Mouse (Mus musculus): ENCODE results near the gene Cnih2.

DNA sequence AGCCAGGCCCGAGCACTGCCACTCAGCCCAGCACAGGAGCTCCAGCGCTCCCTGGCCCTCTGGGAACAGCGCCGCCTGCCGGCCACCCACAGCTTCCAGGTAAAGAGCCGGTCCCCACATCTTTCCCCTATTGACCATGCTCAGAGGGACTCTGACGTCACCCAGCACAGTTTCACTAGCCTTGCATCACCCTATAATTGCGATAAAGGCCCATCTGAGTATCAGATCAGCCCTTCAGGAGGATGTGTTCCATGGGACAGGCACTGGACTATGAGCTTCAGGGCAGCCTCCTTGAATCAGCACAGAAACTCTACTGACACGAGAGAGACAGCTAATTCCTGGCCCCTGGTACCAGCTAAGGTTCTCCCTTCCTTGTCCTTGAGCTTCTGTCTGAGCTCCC lies 44.4 kb downstream of the Cnih2 start:
- TF ChIP-seq CTCF (conservative IDR thresholded peaks at IDR 0.05; ENCODE audit: low read length) (peak; percentile 98), POU5F1 (IDR thresholded peaks at IDR 0.05; ENCODE audit: borderline replicate concordance, low read length) (no peak), NANOG (IDR thresholded peaks at IDR 0.05; ENCODE audit: borderline replicate concordance, low read length) (no peak)

All from E14TG2a.4 (cell line).